Mouse (Mus musculus) midbrain, embryonic 10.5 days (tissue): ENCODE results near the gene Nrxn3. TPM values are rescaled to one million over a fixed set of nuclear protein-coding genes. Genes with fewer than 3 reads are reported as not detected.

Experiments
- DNase-seq: peaks from one replicate; pipeline ENCODE4 v3.0.0-alpha.2; 2017; ENCODE audit warnings: low spot score
- H3K27ac ChIP-seq: fragments of 300-500 bp; sonication (generic); replicated peaks from 2 replicates; pipeline ENCODE4 v1.5.1; 2016; ENCODE audit warnings: mild to moderate bottlenecking
- H3K27me3 ChIP-seq: fragments of 300-500 bp; sonication (generic); 2 replicates; pipeline ENCODE4 v1.6.1; 2016; ENCODE audit warnings: low read depth, mild to moderate bottlenecking; ENCODE audit not compliant: poor library complexity, severe bottlenecking
- H3K36me3 ChIP-seq: fragments of 300-500 bp; sonication (generic); 2 replicates; pipeline ENCODE4 v1.6.1; 2016; ENCODE audit warnings: mild to moderate bottlenecking, moderate library complexity
- H3K4me1 ChIP-seq: fragments of 300-500 bp; sonication (generic); 2 replicates; pipeline ENCODE4 v1.6.1; 2016
- H3K4me3 ChIP-seq: fragments of 300-500 bp; sonication (generic); 2 replicates; pipeline ENCODE4 v1.5.1; 2016; ENCODE audit warnings: mild to moderate bottlenecking, moderate library complexity
- H3K9me3 ChIP-seq: fragments of 300-500 bp; sonication (generic); replicated peaks from 2 replicates; pipeline ENCODE4 v1.6.1; 2016; ENCODE audit warnings: mild to moderate bottlenecking
- WGBS: fragments of 180-500 bp; shearing (Covaris S2); methylation state at CpG from one replicate; pipeline ENCODE4 v1.1.7; 2016; 5-methylcytosine and 5-hydroxymethylcytosine counted together
- polyA plus RNA-seq: library from polyadenylated mRNA; unstranded; fragments of >200 nt; fragmentation: Nextera tagmentation; extraction: Ambion mirVana; gene quantifications from 2 replicates; pipeline ENCODE4 v1.2.1, GENCODE M21; 2016

Gene Nrxn3
- polyA plus RNA-seq, 1 experiment from 2014 or later = 5.2 TPM

- H3K27ac ChIP-seq = no peak overlapping the region
- peaks cover 8% of the 10 kb centered on the region for H3K4me1 ChIP-seq
- DNase-seq = no peak
Measured at GRCm38 (mm10) chr12:90063443-90063842, 1340.8 kb downstream of the Nrxn3 start.

GRCm38 (mm10) chr12:90085862-90086261, 1363.2 kb downstream of the Nrxn3 start:
- Histone ChIP-seq H3K4me1 (no peaks in the 10 kb centered on the region), H3K36me3 (no peaks in the 10 kb centered on the region), H3K4me3 (no peak overlapping the region), H3K27ac (no peak overlapping the region), H3K27me3 (no peaks in the 10 kb centered on the region), H3K9me3 (no peaks in the 10 kb centered on the region)
- no peak for DNase-seq

More at GRCm38 (mm10) chr12:90063443-90063842, 1340.8 kb downstream of the Nrxn3 start:
- H3K27me3 ChIP-seq = no peaks in the 10 kb centered on the region
- no peaks in the 10 kb centered on the region for H3K36me3 ChIP-seq
- no peak overlapping the region for H3K4me3 ChIP-seq
- 90% methylated on average over 2 of the region's 2 CpGs for WGBS
- H3K9me3 ChIP-seq = no peaks in the 10 kb centered on the region

- Histone ChIP-seq H3K9me3 (no peaks in the 10 kb centered on the region), H3K27me3 (no peaks in the 10 kb centered on the region), H3K4me1 (no peaks in the 10 kb centered on the region), H3K36me3 (no peaks in the 10 kb centered on the region), H3K27ac (no peak overlapping the region), H3K4me3 (no peak overlapping the region)
- WGBS = 76% methylated on average over 1 of the region's 1 CpGs
- DNase-seq = no peak
Measured at GRCm38 (mm10) chr12:90095754-90096153, 1373.1 kb downstream of the Nrxn3 start.

GRCm38 (mm10) chr12:90113351-90113791, 1390.7 kb downstream of the Nrxn3 start:
- Histone ChIP-seq H3K4me1 (no peaks in the 10 kb centered on the region), H3K4me3 (no peak overlapping the region), H3K27ac (no peak overlapping the region), H3K27me3 (no peaks in the 10 kb centered on the region), H3K9me3 (no peaks in the 10 kb centered on the region), H3K36me3 (no peaks in the 10 kb centered on the region)
- no peak for DNase-seq

GRCm38 (mm10) chr12:90131927-90132869, 1409.5 kb downstream of the Nrxn3 start:
- 29% methylated on average over 5 of the region's 5 CpGs for WGBS
- DNase-seq = peak; percentile 60
- no peaks in the 10 kb centered on the region for H3K36me3 ChIP-seq
- peaks cover 29% of the 10 kb centered on the region for H3K4me1 ChIP-seq
- peaks cover 45% of the 10 kb centered on the region for H3K27me3 ChIP-seq
- H3K9me3 ChIP-seq = no peaks in the 10 kb centered on the region
- H3K4me3 ChIP-seq = no peak overlapping the region
- H3K27ac ChIP-seq = peak overlapping the region; percentile 79

GRCm38 (mm10) chr12:90142011-90142410, 1419.3 kb downstream of the Nrxn3 start:
- 84% methylated on average over 2 of the region's 2 CpGs for WGBS
- DNase-seq = no peak
- no peaks in the 10 kb centered on the region for H3K4me1 ChIP-seq

GRCm38 (mm10) chr12:90144247-90144646, 1421.6 kb downstream of the Nrxn3 start:
- no peaks in the 10 kb centered on the region for H3K4me1 ChIP-seq
- H3K36me3 ChIP-seq = no peaks in the 10 kb centered on the region
- no peak overlapping the region for H3K4me3 ChIP-seq
- no peaks in the 10 kb centered on the region for H3K27me3 ChIP-seq
- 87% methylated on average over 3 of the region's 3 CpGs for WGBS
- H3K27ac ChIP-seq = no peak overlapping the region
- no peaks in the 10 kb centered on the region for H3K9me3 ChIP-seq
- DNase-seq = no peak

More at GRCm38 (mm10) chr12:90142011-90142410, 1419.3 kb downstream of the Nrxn3 start:
- H3K36me3 ChIP-seq = no peaks in the 10 kb centered on the region
- H3K27ac ChIP-seq = no peak overlapping the region
- H3K27me3 ChIP-seq = no peaks in the 10 kb centered on the region
- no peak overlapping the region for H3K4me3 ChIP-seq
- H3K9me3 ChIP-seq = no peaks in the 10 kb centered on the region

GRCm38 (mm10) chr12:90158131-90158772, 1435.6 kb downstream of the Nrxn3 start:
- H3K27me3 ChIP-seq = no peaks in the 10 kb centered on the region
- no peaks in the 10 kb centered on the region for H3K4me1 ChIP-seq
- 91% methylated on average over 4 of the region's 4 CpGs for WGBS
- DNase-seq = no peak
- H3K9me3 ChIP-seq = no peaks in the 10 kb centered on the region
- H3K4me3 ChIP-seq = no peak overlapping the region
- no peak overlapping the region for H3K27ac ChIP-seq
- H3K36me3 ChIP-seq = no peaks in the 10 kb centered on the region

GRCm38 (mm10) chr12:90159911-90160310, 1437.2 kb downstream of the Nrxn3 start:
- 96% methylated on average over 3 of the region's 3 CpGs for WGBS
- no peak overlapping the region for H3K27ac ChIP-seq
- no peaks in the 10 kb centered on the region for H3K27me3 ChIP-seq
- H3K4me3 ChIP-seq = no peak overlapping the region
- H3K36me3 ChIP-seq = no peaks in the 10 kb centered on the region
- DNase-seq = no peak
- no peaks in the 10 kb centered on the region for H3K9me3 ChIP-seq
- H3K4me1 ChIP-seq = no peaks in the 10 kb centered on the region

- Histone ChIP-seq H3K27ac (no peak overlapping the region), H3K9me3 (no peaks in the 10 kb centered on the region), H3K36me3 (no peaks in the 10 kb centered on the region), H3K27me3 (no peaks in the 10 kb centered on the region), H3K4me3 (no peak overlapping the region), H3K4me1 (no peaks in the 10 kb centered on the region)
- WGBS = 98% methylated on average over 2 of the region's 2 CpGs
- DNase-seq = no peak
Measured at GRCm38 (mm10) chr12:90166118-90166517, 1443.4 kb downstream of the Nrxn3 start.

- Histone ChIP-seq H3K4me3 (no peak overlapping the region), H3K9me3 (no peaks in the 10 kb centered on the region), H3K27ac (no peak overlapping the region), H3K4me1 (no peaks in the 10 kb centered on the region), H3K27me3 (no peaks in the 10 kb centered on the region), H3K36me3 (no peaks in the 10 kb centered on the region)
- DNase-seq = no peak
- WGBS = 83% methylated on average over 3 of the region's 3 CpGs
Measured at GRCm38 (mm10) chr12:90181566-90181965, 1458.9 kb downstream of the Nrxn3 start.

GRCm38 (mm10) chr12:90183021-90183420, 1460.3 kb downstream of the Nrxn3 start:
- Histone ChIP-seq H3K36me3 (no peaks in the 10 kb centered on the region), H3K27me3 (no peaks in the 10 kb centered on the region), H3K27ac (no peak overlapping the region), H3K4me1 (no peaks in the 10 kb centered on the region), H3K4me3 (no peak overlapping the region), H3K9me3 (no peaks in the 10 kb centered on the region)
- WGBS = 79% methylated on average over 2 of the region's 2 CpGs
- DNase-seq = no peak

- Histone ChIP-seq H3K27me3 (no peaks in the 10 kb centered on the region), H3K27ac (no peak overlapping the region), H3K4me1 (no peaks in the 10 kb centered on the region), H3K36me3 (no peaks in the 10 kb centered on the region), H3K4me3 (no peak overlapping the region), H3K9me3 (no peaks in the 10 kb centered on the region)
- no peak for DNase-seq
Measured at GRCm38 (mm10) chr12:90196161-90196560, 1473.5 kb downstream of the Nrxn3 start.
